Mouse (Mus musculus) CH12.LX (cell line): ENCODE measurements at regions not wholly inside any gene's neighbourhood (a gene's known extent, or its start where the extent isn't known, plus 50 kb on each side); places are given as distances from the start of the nearest gene placed in this dataset.

Experiments used
- MAX ChIP-seq: IDR thresholded peaks from 2 replicates; pipeline ENCODE4 v1.6.1; 2011; ENCODE audit warnings: low read length, improper control_type of control experiment
- RCOR1 ChIP-seq: conservative IDR thresholded peaks from 2 replicates; pipeline ENCODE4 v1.6.1; 2012; ENCODE audit warnings: low read depth, mild to moderate bottlenecking, inconsistent platforms, low read length, improper control_type of control experiment

GRCm38 (mm10) chr16:78019605-78020285 lies 281.5 kb upstream of the Cxadr start:
- TF ChIP-seq RCOR1 (no peak), MAX (no peak)
